Mouse (Mus musculus): ENCODE data around the gene Kmt2d.

The Kmt2d gene

GRCm38 (mm10) chr15:98797835-98798492 is 73.0 kb downstream of the Kmt2d start:
- DNase-seq (ENCODE audit: low spot score) = no peak

GRCm38 (mm10) chr15:98796803-98797595 is 74.0 kb downstream of the Kmt2d start:
- no peak for DNase-seq (ENCODE audit: low spot score)

- no peak for DNase-seq (ENCODE audit: low spot score)
These were observed 77.8 kb downstream of the Kmt2d start for GRCm38 (mm10) chr15:98793141-98793698.

GRCm38 (mm10) chr15:98792233-98793020 is 78.6 kb downstream of the Kmt2d start:
- no peak for DNase-seq (ENCODE audit: low spot score)

- DNase-seq (ENCODE audit: low spot score) = no peak
These were observed 79.2 kb downstream of the Kmt2d start for GRCm38 (mm10) chr15:98791771-98792170.

GRCm38 (mm10) chr15:98791221-98791620 is 79.8 kb downstream of the Kmt2d start:
- no peak for DNase-seq (ENCODE audit: low spot score)

- no peak for DNase-seq (ENCODE audit: low spot score)
These were observed 80.2 kb downstream of the Kmt2d start for GRCm38 (mm10) chr15:98790761-98791160.

GRCm38 (mm10) chr15:98789661-98790535 is 81.1 kb downstream of the Kmt2d start, which contains the start of gene Wnt1:
Gene Wnt1, plus strand, starts transcription at chr15:98789857.
- no peak for DNase-seq (ENCODE audit: low spot score)

GRCm38 (mm10) chr15:98788972-98789660 is 81.9 kb downstream of the Kmt2d start:
- DNase-seq (ENCODE audit: low spot score) = no peak

- no peak for DNase-seq (ENCODE audit: low spot score)
These were observed 83.1 kb downstream of the Kmt2d start for GRCm38 (mm10) chr15:98787930-98788329.

GRCm38 (mm10) chr15:98785744-98786143 is 85.3 kb downstream of the Kmt2d start:
- DNase-seq (ENCODE audit: low spot score) = no peak
